Mouse (Mus musculus) MEL (cell line): Measurements from ENCODE around the gene Ebf3. TPM values are rescaled to one million over a fixed set of nuclear protein-coding genes. Genes with fewer than 3 reads are reported as not detected.

ENCODE experiments used
- DNase-seq: peaks from one replicate; pipeline ENCODE4 v3.0.0; 2011; ENCODE audit warnings: low read depth, low spot score
- H3K27ac ChIP-seq: 2 replicates; pipeline ENCODE4 v1.5.1; 2012; ENCODE audit warnings: low read depth, mild to moderate bottlenecking, control low read depth, low read length, moderate library complexity; ENCODE audit not compliant: control insufficient read depth
- H3K27me3 ChIP-seq, 2 experiments: fragments of 150-350 bp in 1 of 2; sonication (generic) in 1 of 2; 2 replicates each; pipeline ENCODE4 v1.6.1; 2012; ENCODE audit warnings: low read length in 2 of 2, mild to moderate bottlenecking in 2 of 2, improper control_type of control experiment in 1 of 2, moderate library complexity in 1 of 2; ENCODE audit not compliant: insufficient read depth in 2 of 2, control insufficient read depth in 1 of 2
- H3K36me3 ChIP-seq, 2 experiments: 2 replicates each; pipeline ENCODE4 v1.6.1; 2012 to 2014; ENCODE audit warnings: low read length in 2 of 2, improper control_type of control experiment in 1 of 2, inconsistent platforms in 1 of 2, mild to moderate bottlenecking in 1 of 2; ENCODE audit not compliant: insufficient read depth in 2 of 2, control insufficient read depth in 1 of 2
- H3K4me1 ChIP-seq, 2 experiments: fragments of 150-350 bp in 1 of 2; sonication (generic) in 1 of 2; 2 replicates each; pipeline ENCODE4 v1.6.1; 2012; ENCODE audit warnings: low read length in 2 of 2, improper control_type of control experiment in 1 of 2, mild to moderate bottlenecking in 1 of 2; ENCODE audit not compliant: insufficient read depth in 2 of 2, control insufficient read depth in 1 of 2
- H3K4me3 ChIP-seq, 2 experiments: fragments of 150-350 bp in 1 of 2; sonication (generic) in 1 of 2; 2 replicates each; pipeline ENCODE4 v1.5.1; 2012; ENCODE audit warnings: low read depth in 2 of 2, low read length in 2 of 2, mild to moderate bottlenecking in 2 of 2, moderate library complexity in 2 of 2, control low read depth in 1 of 2, improper control_type of control experiment in 1 of 2; ENCODE audit not compliant: control insufficient read depth in 1 of 2, insufficient read depth in 1 of 2
- H3K79me2 ChIP-seq: 2 replicates; pipeline ENCODE4 v1.6.1; 2012; ENCODE audit warnings: mild to moderate bottlenecking, low read length, moderate library complexity; ENCODE audit not compliant: control insufficient read depth, poor library complexity, insufficient read depth
- H3K9ac ChIP-seq: 2 replicates; pipeline ENCODE4 v1.6.1; 2012; ENCODE audit warnings: low read depth, mild to moderate bottlenecking, control low read depth, low read length, moderate library complexity; ENCODE audit not compliant: control insufficient read depth, poor library complexity, severe bottlenecking
- H3K9me3 ChIP-seq: fragments of 150-350 bp; sonication (generic); replicated peaks from 2 replicates; pipeline ENCODE4 v1.6.1; 2012; ENCODE audit warnings: mild to moderate bottlenecking, low read length, improper control_type of control experiment, moderate library complexity; ENCODE audit not compliant: insufficient read depth
- CHD2 ChIP-seq: IDR thresholded peaks from 2 replicates; pipeline ENCODE4 v1.6.1; 2011; ENCODE audit warnings: low read length, improper control_type of control experiment
- CTCF ChIP-seq, 3 experiments: IDR thresholded peaks in 2 of 3; conservative IDR thresholded peaks in 1 of 3; 2 replicates each; pipeline ENCODE4 v1.5.1; 2011 to 2012; ENCODE audit warnings: low read length in 3 of 3, low read depth in 2 of 3, mild to moderate bottlenecking in 2 of 3, improper control_type of control experiment in 1 of 3, inconsistent platforms in 1 of 3, mixed read lengths in 1 of 3, moderate library complexity in 1 of 3; ENCODE audit not compliant: control insufficient read depth in 1 of 3, insufficient read depth in 1 of 3, poor library complexity in 1 of 3, severe bottlenecking in 1 of 3
- E2F4 ChIP-seq: IDR thresholded peaks from 2 replicates; pipeline ENCODE4 v1.6.1; 2011; ENCODE audit warnings: low read depth, low read length, improper control_type of control experiment, borderline replicate concordance
- ELF1 ChIP-seq: IDR thresholded peaks from 2 replicates; pipeline ENCODE4 v1.6.1; 2014; ENCODE audit warnings: low read depth, mild to moderate bottlenecking, inconsistent platforms, low read length, improper control_type of control experiment, moderate library complexity
- EP300 ChIP-seq, 2 experiments: IDR thresholded peaks; 2 replicates each; pipeline ENCODE4 v1.6.1; 2011; ENCODE audit warnings: improper control_type of control experiment in 2 of 2, low read length in 2 of 2, low read depth in 1 of 2, mild to moderate bottlenecking in 1 of 2
- GABPA ChIP-seq: IDR thresholded peaks from 2 replicates; pipeline ENCODE4 v1.6.1; 2012; ENCODE audit warnings: low read depth, mild to moderate bottlenecking, inconsistent platforms, low read length, improper control_type of control experiment, moderate library complexity
- GATA1 ChIP-seq: IDR thresholded peaks from 2 replicates; pipeline ENCODE4 v1.6.1; 2011; ENCODE audit warnings: low read depth, low read length, improper control_type of control experiment
- JUND ChIP-seq: IDR thresholded peaks from 2 replicates; pipeline ENCODE4 v1.6.1; 2011; ENCODE audit warnings: low read depth, mild to moderate bottlenecking, improper control_type of control experiment, low read length
- KAT2A ChIP-seq: conservative IDR thresholded peaks from 2 replicates; pipeline ENCODE4 v1.6.1; 2012; ENCODE audit warnings: low read depth, low read length, improper control_type of control experiment, inconsistent platforms
- MAFK ChIP-seq: IDR thresholded peaks from 2 replicates; pipeline ENCODE4 v1.6.1; 2011; ENCODE audit warnings: low read depth, mild to moderate bottlenecking, low read length, improper control_type of control experiment, borderline replicate concordance
- MEF2A ChIP-seq: IDR thresholded peaks from 2 replicates; pipeline ENCODE4 v1.6.1; 2014; ENCODE audit warnings: low read depth, mild to moderate bottlenecking, inconsistent platforms, low read length, improper control_type of control experiment; ENCODE audit not compliant: poor library complexity, insufficient replicate concordance, severe bottlenecking; ENCODE audit errors: extremely low read depth
- MYB ChIP-seq: IDR thresholded peaks from 2 replicates; pipeline ENCODE4 v1.6.1; 2011; ENCODE audit warnings: mild to moderate bottlenecking, low read depth, low read length, improper control_type of control experiment
- NELFE ChIP-seq: IDR thresholded peaks from 2 replicates; pipeline ENCODE4 v1.6.1; 2011; ENCODE audit warnings: low read depth, low read length, improper control_type of control experiment
- POLR2AphosphoS2 ChIP-seq: IDR thresholded peaks from 2 replicates; pipeline ENCODE4 v1.6.1; 2011; ENCODE audit warnings: low read length, improper control_type of control experiment
- RAD21 ChIP-seq: IDR thresholded peaks from 2 replicates; pipeline ENCODE4 v1.6.1; 2011; ENCODE audit warnings: mild to moderate bottlenecking, low read depth, low read length, improper control_type of control experiment
- RCOR1 ChIP-seq: IDR thresholded peaks from 2 replicates; pipeline ENCODE4 v1.6.1; 2012; ENCODE audit warnings: low read depth, mild to moderate bottlenecking, inconsistent platforms, low read length, improper control_type of control experiment
- TAL1 ChIP-seq: IDR thresholded peaks from 2 replicates; pipeline ENCODE4 v1.6.1; 2012; ENCODE audit warnings: mild to moderate bottlenecking, inconsistent platforms, low read length, moderate library complexity, mixed read lengths
- TCF12 ChIP-seq: IDR thresholded peaks from 2 replicates; pipeline ENCODE4 v1.6.1; 2014; ENCODE audit warnings: low read depth, mild to moderate bottlenecking, inconsistent platforms, low read length, improper control_type of control experiment, moderate library complexity
- UBTF ChIP-seq: IDR thresholded peaks from 2 replicates; pipeline ENCODE4 v1.6.1; 2012; ENCODE audit warnings: low read depth, mild to moderate bottlenecking, inconsistent platforms, low read length, improper control_type of control experiment, moderate library complexity, borderline replicate concordance; ENCODE audit not compliant: insufficient read depth
- USF1 ChIP-seq: IDR thresholded peaks from 2 replicates; pipeline ENCODE4 v1.6.1; 2014; ENCODE audit warnings: low read depth, mild to moderate bottlenecking, inconsistent platforms, low read length, improper control_type of control experiment, moderate library complexity
- polyA plus RNA-seq, 2 experiments: library from polyadenylated mRNA; stranded (reverse) in 1 of 2; unstranded in 1 of 2; fragments of >175 nt in 1 of 2; fragments of >200 nt in 1 of 2; gene quantifications; 2 replicates each; pipeline versions ENCODE4 v1.2.1 to v1.2.4; 2012; ENCODE audit warnings: low replicate concordance in 2 of 2, low read depth in 1 of 2; ENCODE audit not compliant: insufficient read length in 2 of 2, insufficient read depth in 1 of 2, missing spikeins in 1 of 2
- total RNA-seq: library from RNA; depleted of rRNA; stranded (reverse); fragments of 300-350 nt; gene quantifications from 2 replicates; pipeline ENCODE4 v1.2.3, GENCODE M21; 2012

Ebf3 gene
- total and polyA plus RNA-seq, 3 experiments: not detected

GRCm38 (mm10) chr7:137346068-137346467, 31.8 kb upstream of the Ebf3 start:
- no peaks in the 10 kb centered on the region for H3K4me1 ChIP-seq
- H3K36me3 ChIP-seq: no peaks in the 10 kb centered on the region
- TF ChIP-seq USF1 (no peak), GABPA (no peak), TAL1 (no peak), JUND (no peak), CTCF (IDR thresholded peaks at IDR 0.05 in 2 of 3, conservative IDR thresholded peaks at IDR 0.05 in 1 of 3; ENCODE audit: control insufficient read depth in 1 of 3, insufficient read depth in 1 of 3, low read depth in 2 of 3, low read length in 3 of 3, poor library complexity in 1 of 3, severe bottlenecking in 1 of 3) (no peak), RCOR1 (no peak), GATA1 (no peak), TCF12 (no peak), MAFK (no peak), CHD2 (no peak), EP300 (IDR thresholded peaks at IDR 0.05; ENCODE audit: low read depth in 1 of 2, low read length in 2 of 2) (no peak), ELF1 (no peak), KAT2A (no peak), MEF2A (no peak), RAD21 (no peak), UBTF (no peak), MYB (no peak)
- H3K27ac ChIP-seq: no peak overlapping the region
- no peaks in the 10 kb centered on the region for H3K9me3 ChIP-seq
- H3K9ac ChIP-seq: no peak overlapping the region
- H3K27me3 ChIP-seq: no peaks in the 10 kb centered on the region
- H3K79me2 ChIP-seq: no peaks in the 10 kb centered on the region
- no peak for DNase-seq
- no peak overlapping the region for H3K4me3 ChIP-seq

- no peaks in the 10 kb centered on the region for H3K27me3 ChIP-seq
- H3K36me3 ChIP-seq: no peaks in the 10 kb centered on the region
- no peak for TF ChIP-seq E2F4
- TF ChIP-seq POLR2AphosphoS2: no peak
- no peak for TF ChIP-seq RAD21
- TF ChIP-seq CHD2: no peak
- TF ChIP-seq NELFE: no peak
- TF ChIP-seq ELF1: no peak
- H3K4me3 ChIP-seq: no peak overlapping the region
- H3K9me3 ChIP-seq: no peaks in the 10 kb centered on the region
- H3K79me2 ChIP-seq: no peaks in the 10 kb centered on the region
- H3K9ac ChIP-seq: no peak overlapping the region
- DNase-seq: no peak
- no peak overlapping the region for H3K27ac ChIP-seq
- no peaks in the 10 kb centered on the region for H3K4me1 ChIP-seq
Measured at GRCm38 (mm10) chr7:137333951-137334350, 19.7 kb upstream of the Ebf3 start.
